Mouse (Mus musculus): ENCODE results near the gene Ces2c.

GRCm38 (mm10) chr8:104847741-104848462 is 1.0 kb downstream of the Ces2c start:
- TF ChIP-seq POLR2A (IDR thresholded peaks at IDR 0.05; ENCODE audit: borderline replicate concordance, insufficient read depth, low read length) (no peak), CTCF (IDR thresholded peaks at IDR 0.05; ENCODE audit: borderline replicate concordance, insufficient read depth, low read depth, low read length) (no peak)
